Mouse (Mus musculus) C2C12 (cell line): Measurements from ENCODE around the gene Rhobtb1.

Source experiments
- CEBPB ChIP-seq: IDR thresholded peaks from one replicate; pipeline ENCODE4 v1.6.1; 2011; ENCODE audit warnings: low read depth, mild to moderate bottlenecking, control low read depth, moderate library complexity
- CTCF ChIP-seq: IDR thresholded peaks from one replicate; pipeline ENCODE4 v1.5.1; 2011; ENCODE audit not compliant: control insufficient read depth, insufficient read depth, insufficient read length
- MAX ChIP-seq: IDR thresholded peaks from one replicate; pipeline ENCODE4 v1.6.1; 2011; ENCODE audit warnings: mild to moderate bottlenecking, control low read depth
- MYOD1 ChIP-seq: IDR thresholded peaks from one replicate; pipeline ENCODE4 v1.6.1; 2011; ENCODE audit warnings: low read depth; ENCODE audit not compliant: control insufficient read depth, insufficient read length
- USF1 ChIP-seq: IDR thresholded peaks from one replicate; pipeline ENCODE4 v1.6.1; 2011; ENCODE audit warnings: low read depth, mild to moderate bottlenecking, control low read depth, moderate library complexity

DNA sequence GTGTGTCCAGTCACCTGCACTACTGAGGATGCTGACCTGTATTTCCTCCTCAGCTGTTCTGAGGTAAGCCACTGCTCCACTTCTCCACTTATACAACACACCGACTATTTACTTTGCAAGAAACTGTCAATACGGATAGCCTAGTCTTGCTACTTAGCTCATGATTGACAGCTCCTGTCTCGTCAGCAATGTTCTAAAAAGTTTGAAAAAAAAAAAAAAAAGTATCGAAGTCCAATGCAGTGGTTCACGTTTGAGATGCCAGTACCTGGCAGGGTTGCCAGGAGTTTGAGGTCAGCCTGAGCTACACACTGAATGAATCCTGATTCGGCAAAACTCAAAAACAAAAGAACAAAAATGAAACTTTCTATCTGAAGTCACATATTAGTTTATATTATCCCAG, 180.0 kb downstream of the Rhobtb1 start:
- TF ChIP-seq CTCF (no peak), MYOD1 (no peak), CEBPB (no peak), USF1 (no peak), MAX (no peak)
